Mouse (Mus musculus) R1 (cell line): ENCODE results near the gene Gm2163.
"Not testable (repeated sequence)": the region's sequence is repeated elsewhere in the genome, so short reads cannot be mapped to it uniquely, and the experiment has no call there.

ENCODE experiments used
- DNase-seq: peaks from one replicate; pipeline ENCODE4 v3.0.0-alpha.2; 2018; ENCODE audit warnings: low read depth, low spot score

The Gm2163 gene

GRCm38 (mm10) chr4:42466452-42466851 lies at the start of gene Gm2163:
Gm2163 (plus strand) TSS chr4:42466752.
- DNase-seq = not testable (repeated sequence)

GRCm38 (mm10) chr4:42439078-42439477 lies 27.5 kb upstream of the Gm2163 start, which contains the start of gene Gm21586:
Gm21586 (plus strand) TSS chr4:42439378.
- not testable (repeated sequence) for DNase-seq

- not testable (repeated sequence) for DNase-seq
These were observed 61.5 kb downstream of the Gm2163 start, which contains the start of gene Fam205a2 for GRCm38 (mm10) chr4:42528075-42528474. Fam205a2 (minus strand) TSS chr4:42528175.

- DNase-seq = not testable (repeated sequence)
These were observed 145.3 kb downstream of the Gm2163 start, which contains the start of gene Gm10591 for GRCm38 (mm10) chr4:42611895-42612294. Gm10591 (plus strand) TSS chr4:42612195.

GRCm38 (mm10) chr4:42629419-42629818 lies 162.9 kb downstream of the Gm2163 start, which contains the start of gene Gm2564:
Gm2564 (plus strand) TSS chr4:42629719.
- DNase-seq = not testable (repeated sequence)
